Mouse (Mus musculus): ENCODE results near the gene Pi4k2a. TPM values are rescaled to one million over a fixed set of nuclear protein-coding genes. Genes with fewer than 3 reads are reported as not detected.

The Pi4k2a gene
- polyA plus RNA-seq, 1 experiment from 2014 or later = 40.8 TPM

DNA sequence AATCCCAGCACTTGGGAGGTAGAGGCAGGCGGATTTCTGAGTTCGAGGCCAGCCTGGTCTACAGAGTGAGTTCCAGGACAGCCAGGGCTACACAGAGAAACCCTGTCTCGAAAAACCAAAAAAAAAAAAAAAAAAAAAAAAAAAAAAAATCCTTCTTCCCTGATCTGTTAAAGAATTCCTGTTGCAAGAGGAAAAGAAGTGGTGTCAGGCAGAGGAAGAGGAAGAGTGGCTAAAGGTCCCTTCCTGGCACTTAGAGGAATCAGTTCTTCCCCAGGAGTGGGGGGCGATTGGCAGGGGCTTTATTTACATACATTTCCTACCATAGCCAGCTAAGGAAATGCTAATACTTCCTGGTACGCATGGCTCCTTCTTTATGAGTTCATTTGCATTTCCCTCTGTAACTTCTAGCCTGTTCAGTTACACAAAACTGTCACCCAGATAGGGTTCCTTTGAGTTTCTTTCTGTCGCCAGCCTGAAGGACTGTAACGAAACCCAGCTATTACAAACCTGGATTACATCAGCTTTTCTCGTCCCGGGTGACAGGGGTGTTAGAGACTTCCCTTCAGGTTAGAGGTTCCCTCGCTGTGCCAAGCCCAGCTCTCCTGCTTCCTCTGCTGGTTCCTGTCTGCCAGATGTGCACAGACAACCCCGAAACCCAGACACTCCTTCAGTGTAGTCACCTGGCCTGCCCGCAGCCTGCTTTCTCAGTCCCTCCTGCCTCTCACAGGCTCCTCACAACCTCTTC is 67.4 kb downstream of the Pi4k2a start:
- Histone ChIP-seq H3K9ac (replicated peaks; ENCODE audit: low read length) (no peak overlapping the region), H3K9me3 (ENCODE audit: control insufficient read depth, low read length) (no peaks in the 10 kb centered on the region), H3K36me3 (ENCODE audit: control insufficient read depth, insufficient read depth, low read length) (no peaks in the 10 kb centered on the region), H3K4me2 (ENCODE audit: low read length) (no peak overlapping the region), H3K27ac (replicated peaks; ENCODE audit: low read depth, low read length) (0 out of 2 replicates have a peak overlapping the region, but pooled peaks have one; percentile 32), H3K4me3 (replicated peaks; ENCODE audit: low read depth, low read length) (no peak overlapping the region), H3K4me1 (ENCODE audit: control insufficient read depth, insufficient read depth, low read length) (no peaks in the 10 kb centered on the region), H3K27me3 (ENCODE audit: control insufficient read depth, insufficient read depth, low read length) (no peaks in the 10 kb centered on the region)
- DNase-seq = no peak
- no peak for ATAC-seq (ENCODE audit: low FRiP score, low TSS enrichment)
- 79% methylated on average over 12 of the region's 12 CpGs for WGBS

DNA sequence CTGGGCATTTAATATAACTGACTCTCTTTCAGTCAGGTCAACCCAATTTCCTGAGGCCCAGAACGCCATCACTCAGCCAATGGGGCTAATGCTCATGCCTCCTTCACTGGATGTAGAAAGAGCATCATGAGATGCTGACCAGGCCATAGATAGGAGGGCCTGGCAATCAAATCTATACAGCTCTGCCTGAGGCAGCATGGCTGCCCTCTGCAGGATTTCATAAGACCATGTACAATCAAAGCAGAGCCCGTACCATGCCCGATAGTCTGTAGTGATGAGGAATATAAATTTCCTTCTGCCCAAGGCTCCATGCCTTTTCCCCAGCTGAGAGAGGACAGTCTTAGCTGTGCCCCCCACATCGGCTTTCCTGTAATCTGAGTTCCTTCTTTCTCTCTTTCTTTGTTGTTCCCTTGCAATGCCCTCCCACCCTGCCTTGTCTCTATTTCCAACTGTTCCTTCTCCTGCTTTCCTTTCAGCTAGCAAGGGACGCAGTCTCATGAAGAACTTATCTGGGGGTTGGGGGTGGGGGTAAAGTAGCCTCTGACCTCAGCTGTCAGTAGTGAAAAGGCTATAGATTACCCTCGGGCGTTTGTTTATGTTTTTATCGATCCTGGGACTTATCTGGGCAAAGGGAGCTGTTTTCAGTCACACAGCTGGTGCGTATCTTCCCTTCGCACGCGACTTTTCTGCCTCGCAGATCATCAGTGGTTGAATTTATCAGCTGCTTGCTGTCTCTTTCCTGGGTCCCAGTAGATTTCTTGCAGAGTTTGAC is 68.2 kb downstream of the Pi4k2a start:
- no peaks in the 10 kb centered on the region for H3K27me3 ChIP-seq (ENCODE audit: control insufficient read depth, insufficient read depth, low read length)
- no peak for ATAC-seq (ENCODE audit: low FRiP score, low TSS enrichment)
- H3K4me2 ChIP-seq (ENCODE audit: low read length) = no peak overlapping the region
- 0 out of 2 replicates have a peak overlapping the region, but pooled peaks have one; percentile 32 for H3K27ac ChIP-seq (replicated peaks; ENCODE audit: low read depth, low read length)
- no peak overlapping the region for H3K4me3 ChIP-seq (replicated peaks; ENCODE audit: low read depth, low read length)
- DNase-seq = no peak
- no peaks in the 10 kb centered on the region for H3K36me3 ChIP-seq (ENCODE audit: control insufficient read depth, insufficient read depth, low read length)
- H3K9me3 ChIP-seq (ENCODE audit: control insufficient read depth, low read length) = no peaks in the 10 kb centered on the region
- WGBS = 60% methylated on average over 13 of the region's 13 CpGs
- no peak overlapping the region for H3K9ac ChIP-seq (replicated peaks; ENCODE audit: low read length)
- H3K4me1 ChIP-seq (ENCODE audit: control insufficient read depth, insufficient read depth, low read length) = no peaks in the 10 kb centered on the region

DNA sequence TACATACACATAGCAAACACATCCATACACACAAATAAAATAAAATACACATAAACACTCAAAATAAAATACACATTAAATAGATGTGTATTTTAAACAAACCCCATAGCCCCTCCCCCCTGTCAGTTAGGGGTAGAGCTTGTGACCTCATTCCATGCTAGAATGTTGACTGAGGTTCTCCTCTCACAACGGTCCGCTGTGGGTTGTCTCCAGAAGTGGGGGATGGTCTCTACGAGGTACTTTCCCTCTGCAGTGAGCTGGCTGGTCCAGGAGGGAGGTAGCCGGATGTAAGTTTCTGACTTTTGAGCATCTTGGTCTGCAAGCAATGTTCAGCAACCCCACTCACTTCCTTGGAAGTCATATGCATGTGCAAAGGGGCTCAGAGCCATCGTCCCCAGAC is 73.5 kb downstream of the Pi4k2a start, which contains the start of gene Zfyve27:
TSS of gene Zfyve27 (plus strand) at position 188 of the 400 bp plus-strand sequence.
- Histone ChIP-seq H3K4me3 (replicated peaks; ENCODE audit: low read depth, low read length) (no peak within 1 kb of the TSS), H3K4me2 (ENCODE audit: low read length) (no peak within 1 kb of the TSS), H3K4me1 (ENCODE audit: control insufficient read depth, insufficient read depth, low read length) (no peaks in the 10 kb centered on the region), H3K27me3 (ENCODE audit: control insufficient read depth, insufficient read depth, low read length) (0 out of 2 replicates have a peak, but pooled peaks cover 2% of the 10 kb centered on the region), H3K36me3 (ENCODE audit: control insufficient read depth, insufficient read depth, low read length) (no peaks in the 10 kb centered on the region), H3K9ac (replicated peaks; ENCODE audit: low read length) (no peak within 1 kb of the TSS), H3K9me3 (ENCODE audit: control insufficient read depth, low read length) (no peaks in the 10 kb centered on the region), H3K27ac (replicated peaks; ENCODE audit: low read depth, low read length) (no peak within 1 kb of the TSS)
- DNase-seq = no peak
- ATAC-seq (ENCODE audit: low FRiP score, low TSS enrichment) = no peak
- 80% methylated on average over 5 of the region's 5 CpGs for WGBS

DNA sequence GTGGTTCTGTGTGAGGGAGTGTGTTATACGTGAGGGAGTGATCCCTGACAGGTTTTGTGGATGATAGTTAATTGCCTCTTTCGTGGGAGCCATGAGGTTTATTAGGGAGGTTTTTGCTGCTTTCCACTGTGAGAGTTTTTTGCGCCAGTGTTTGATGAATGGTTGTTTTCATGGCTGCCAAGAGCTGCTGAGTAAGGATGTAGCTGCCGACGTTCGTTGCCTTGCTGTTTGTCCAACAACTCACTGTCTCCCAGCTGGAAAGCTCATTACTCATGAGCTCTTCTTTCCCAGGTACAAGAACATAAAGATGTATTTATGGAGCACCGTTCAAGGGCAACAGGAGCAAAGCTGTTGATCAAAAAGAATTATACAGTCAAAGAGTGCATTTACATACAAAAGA is 73.9 kb downstream of the Pi4k2a start:
- DNase-seq = no peak
- Histone ChIP-seq H3K27ac (replicated peaks; ENCODE audit: low read depth, low read length) (no peak overlapping the region), H3K4me3 (replicated peaks; ENCODE audit: low read depth, low read length) (no peak overlapping the region), H3K9ac (replicated peaks; ENCODE audit: low read length) (no peak overlapping the region), H3K9me3 (ENCODE audit: control insufficient read depth, low read length) (no peaks in the 10 kb centered on the region), H3K27me3 (ENCODE audit: control insufficient read depth, insufficient read depth, low read length) (0 out of 2 replicates have a peak, but pooled peaks cover 6% of the 10 kb centered on the region), H3K4me1 (ENCODE audit: control insufficient read depth, insufficient read depth, low read length) (no peaks in the 10 kb centered on the region), H3K36me3 (ENCODE audit: control insufficient read depth, insufficient read depth, low read length) (no peaks in the 10 kb centered on the region), H3K4me2 (ENCODE audit: low read length) (no peak overlapping the region)
- 63% methylated on average over 7 of the region's 7 CpGs for WGBS
- no peak for ATAC-seq (ENCODE audit: low FRiP score, low TSS enrichment)

DNA sequence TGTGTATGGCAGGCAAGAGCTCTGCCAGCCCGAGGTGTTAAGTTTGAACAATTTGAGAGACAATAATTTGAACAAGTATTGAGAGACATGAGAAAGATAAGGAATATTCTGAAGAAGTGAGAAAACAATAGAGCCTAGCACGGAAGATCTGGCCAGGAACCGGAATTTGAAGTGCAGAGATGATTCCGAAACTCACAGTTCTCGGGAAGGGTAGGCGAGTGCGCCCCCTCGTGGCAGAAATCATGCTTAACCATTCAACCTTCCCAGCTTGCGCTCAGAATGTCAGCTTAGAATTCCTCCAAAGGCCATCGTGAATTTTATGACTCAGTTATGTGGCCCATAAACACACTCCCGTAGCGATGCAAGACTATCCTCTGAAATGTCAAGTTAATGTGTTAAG is 75.9 kb downstream of the Pi4k2a start:
- 2% methylated on average over 12 of the region's 12 CpGs for WGBS
- Histone ChIP-seq H3K9me3 (ENCODE audit: control insufficient read depth, low read length) (no peaks in the 10 kb centered on the region), H3K27me3 (ENCODE audit: control insufficient read depth, insufficient read depth, low read length) (0 out of 2 replicates have a peak, but pooled peaks cover 7% of the 10 kb centered on the region), H3K4me2 (ENCODE audit: low read length) (peak overlapping the region; percentile 37), H3K27ac (replicated peaks; ENCODE audit: low read depth, low read length) (no peak overlapping the region), H3K4me3 (replicated peaks; ENCODE audit: low read depth, low read length) (no peak overlapping the region), H3K9ac (replicated peaks; ENCODE audit: low read length) (no peak overlapping the region), H3K36me3 (ENCODE audit: control insufficient read depth, insufficient read depth, low read length) (no peaks in the 10 kb centered on the region), H3K4me1 (ENCODE audit: control insufficient read depth, insufficient read depth, low read length) (peaks cover 6% of the 10 kb centered on the region)
- ATAC-seq (ENCODE audit: low FRiP score, low TSS enrichment) (no peak), DNase-seq (peak; percentile 89)

DNA sequence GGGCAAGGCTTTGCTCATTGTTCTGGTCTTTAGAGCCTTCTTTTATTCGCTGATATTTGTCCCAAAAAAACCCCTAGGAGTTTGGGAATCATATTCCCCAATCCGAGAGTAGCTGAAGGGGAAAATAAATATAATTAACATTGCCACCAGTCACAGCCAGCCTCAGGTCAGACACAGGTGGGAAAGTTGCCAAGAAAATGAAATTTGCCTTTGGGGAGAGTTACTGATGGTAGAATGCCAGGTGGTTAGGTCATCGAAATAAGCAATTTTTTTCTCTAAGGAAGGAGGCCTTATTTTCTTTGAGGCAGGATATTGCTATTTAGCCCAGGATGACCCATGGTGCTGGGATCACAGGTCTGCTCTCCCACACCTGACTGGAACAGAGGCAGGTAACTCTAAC is 76.5 kb downstream of the Pi4k2a start:
- ATAC-seq (ENCODE audit: low FRiP score, low TSS enrichment) (no peak), DNase-seq (no peak)
- peaks cover 12% of the 10 kb centered on the region for H3K4me1 ChIP-seq (ENCODE audit: control insufficient read depth, insufficient read depth, low read length)
- no peaks in the 10 kb centered on the region for H3K9me3 ChIP-seq (ENCODE audit: control insufficient read depth, low read length)
- H3K27me3 ChIP-seq (ENCODE audit: control insufficient read depth, insufficient read depth, low read length) = 0 out of 2 replicates have a peak, but pooled peaks cover 7% of the 10 kb centered on the region
- no peak overlapping the region for H3K27ac ChIP-seq (replicated peaks; ENCODE audit: low read depth, low read length)
- H3K4me2 ChIP-seq (ENCODE audit: low read length) = no peak overlapping the region
- H3K4me3 ChIP-seq (replicated peaks; ENCODE audit: low read depth, low read length) = no peak overlapping the region
- H3K36me3 ChIP-seq (ENCODE audit: control insufficient read depth, insufficient read depth, low read length) = no peaks in the 10 kb centered on the region
- 49% methylated on average over 3 of the region's 3 CpGs for whole genome bisulfite sequencing
- no peak overlapping the region for H3K9ac ChIP-seq (replicated peaks; ENCODE audit: low read length)

DNA sequence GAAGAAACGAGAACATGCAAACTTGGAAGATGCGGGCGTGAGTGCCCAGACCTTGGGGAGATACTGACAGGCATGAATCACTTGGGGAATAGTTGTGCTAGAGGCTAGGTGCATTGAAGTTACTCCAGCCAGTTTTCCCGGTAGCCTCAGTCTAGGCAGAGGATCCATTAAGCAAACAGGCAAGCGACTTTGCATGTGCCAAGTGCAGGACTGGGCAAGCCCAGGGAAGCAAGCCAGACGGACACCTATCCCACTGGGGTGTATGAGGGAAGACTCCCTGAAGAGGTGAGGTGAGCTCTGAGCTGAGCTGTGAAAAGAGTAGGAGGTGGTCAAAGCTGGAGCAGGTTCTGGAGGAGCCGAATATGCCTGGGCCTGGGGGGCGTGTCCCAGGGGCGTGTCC is 77.2 kb downstream of the Pi4k2a start:
- peaks cover under 1% of the 10 kb centered on the region; the same call in 1 of the 2 replicates for H3K36me3 ChIP-seq (ENCODE audit: control insufficient read depth, insufficient read depth, low read length)
- ATAC-seq (ENCODE audit: low FRiP score, low TSS enrichment) (no peak), DNase-seq (no peak)
- peaks cover 15% of the 10 kb centered on the region for H3K4me1 ChIP-seq (ENCODE audit: control insufficient read depth, insufficient read depth, low read length)
- H3K27ac ChIP-seq (replicated peaks; ENCODE audit: low read depth, low read length) = no peak overlapping the region
- H3K9ac ChIP-seq (replicated peaks; ENCODE audit: low read length) = no peak overlapping the region
- 69% methylated on average over 9 of the region's 9 CpGs for WGBS
- no peaks in the 10 kb centered on the region for H3K9me3 ChIP-seq (ENCODE audit: control insufficient read depth, low read length)
- no peak overlapping the region for H3K4me2 ChIP-seq (ENCODE audit: low read length)
- no peak overlapping the region for H3K4me3 ChIP-seq (replicated peaks; ENCODE audit: low read depth, low read length)
- H3K27me3 ChIP-seq (ENCODE audit: control insufficient read depth, insufficient read depth, low read length) = 0 out of 2 replicates have a peak, but pooled peaks cover 7% of the 10 kb centered on the region

DNA sequence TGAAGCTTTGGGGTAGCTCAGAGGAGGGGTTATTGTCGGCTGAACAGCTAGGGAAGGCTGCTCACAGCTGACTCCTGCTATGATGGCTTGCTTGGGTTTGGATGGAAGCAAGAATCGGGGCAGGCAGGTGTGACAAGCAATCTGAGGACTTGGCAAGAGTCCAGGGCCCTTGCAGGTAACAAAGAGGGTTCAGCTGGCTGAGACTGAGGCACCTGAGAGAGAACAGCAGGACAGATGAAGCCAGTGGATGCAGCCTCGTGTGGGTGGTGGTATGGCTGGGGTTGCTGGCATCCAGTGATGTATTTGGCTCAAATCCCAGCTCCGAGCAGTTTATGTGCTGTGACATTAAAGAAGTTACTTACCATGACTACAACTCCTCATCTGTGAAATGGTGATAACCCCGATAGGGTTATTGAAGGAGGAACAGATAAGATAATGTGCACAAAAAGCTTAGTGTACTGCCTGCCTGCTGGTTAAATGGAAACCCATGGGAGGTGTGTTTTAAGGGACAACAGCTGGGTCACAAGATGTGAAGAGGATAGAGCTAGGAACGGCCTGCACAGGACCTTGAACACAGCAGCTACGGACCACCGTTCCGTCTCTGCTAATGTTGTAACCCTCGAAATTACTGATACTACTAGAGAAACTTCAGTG is 79.2 kb downstream of the Pi4k2a start:
- Histone ChIP-seq H3K4me3 (replicated peaks; ENCODE audit: low read depth, low read length) (peak overlapping the region; percentile 86; the same call in 1 of the 2 replicates), H3K36me3 (ENCODE audit: control insufficient read depth, insufficient read depth, low read length) (peaks cover 3% of the 10 kb centered on the region; the same call in 1 of the 2 replicates), H3K4me2 (ENCODE audit: low read length) (no peak overlapping the region), H3K27me3 (ENCODE audit: control insufficient read depth, insufficient read depth, low read length) (0 out of 2 replicates have a peak, but pooled peaks cover 7% of the 10 kb centered on the region), H3K9me3 (ENCODE audit: control insufficient read depth, low read length) (no peaks in the 10 kb centered on the region), H3K27ac (replicated peaks; ENCODE audit: low read depth, low read length) (no peak overlapping the region), H3K4me1 (ENCODE audit: control insufficient read depth, insufficient read depth, low read length) (peaks cover 15% of the 10 kb centered on the region), H3K9ac (replicated peaks; ENCODE audit: low read length) (no peak overlapping the region; the same call in 1 of the 2 replicates)
- DNase-seq = no peak
- 77% methylated on average over 10 of the region's 10 CpGs for WGBS
- ATAC-seq (ENCODE audit: low FRiP score, low TSS enrichment) = no peak

Data from midbrain, embryonic 14.5 days (tissue).